Mouse (Mus musculus) olfactory bulb, adult 2 months (tissue): ENCODE measurements around the gene Rps5. TPM values are rescaled to one million over a fixed set of nuclear protein-coding genes. Genes with fewer than 3 reads are reported as not detected.
"Not testable (repeated sequence)": the region's sequence is repeated elsewhere in the genome, so short reads cannot be mapped to it uniquely, and the experiment has no call there.

Experiments
- H3K27ac ChIP-seq: fragments of 200-500 bp; 2 replicates; pipeline ENCODE4 v1.5.1; 2012; ENCODE audit warnings: low read depth, low read length; ENCODE audit not compliant: insufficient read depth
- H3K4me1 ChIP-seq: fragments of 200-500 bp; 2 replicates; pipeline ENCODE4 v1.6.1; 2012; ENCODE audit warnings: low read length; ENCODE audit not compliant: control insufficient read depth, insufficient read depth
- H3K4me3 ChIP-seq: fragments of 200-500 bp; 2 replicates; pipeline ENCODE4 v1.5.1; 2012; ENCODE audit warnings: mild to moderate bottlenecking, low read depth, low read length, moderate library complexity; ENCODE audit not compliant: insufficient read depth
- CTCF ChIP-seq: fragments of 200-500 bp; IDR thresholded peaks from 2 replicates; pipeline ENCODE4 v1.5.1; 2012; ENCODE audit warnings: low read depth, mild to moderate bottlenecking, low read length, moderate library complexity; ENCODE audit not compliant: insufficient read depth
- POLR2A ChIP-seq: fragments of 200-500 bp; IDR thresholded peaks from 2 replicates; pipeline ENCODE4 v1.6.1; 2012; ENCODE audit warnings: mild to moderate bottlenecking, low read depth, low read length, moderate library complexity; ENCODE audit not compliant: insufficient read depth
- WGBS: fragments of 180-500 bp; shearing (Covaris S2); methylation state at CpG from one replicate; pipeline ENCODE4 v1.1.7; 2018; 5-methylcytosine and 5-hydroxymethylcytosine counted together
- polyA plus RNA-seq: library from polyadenylated mRNA; stranded (reverse); fragments of >200 nt; gene quantifications from 2 replicates; pipeline ENCODE4 v1.2.4, GENCODE M21; 2012; ENCODE audit warnings: low replicate concordance; ENCODE audit not compliant: missing spikeins, insufficient read depth, insufficient read length

Rps5 gene
- polyA plus RNA-seq, 1 experiment, result not detected

DNA sequence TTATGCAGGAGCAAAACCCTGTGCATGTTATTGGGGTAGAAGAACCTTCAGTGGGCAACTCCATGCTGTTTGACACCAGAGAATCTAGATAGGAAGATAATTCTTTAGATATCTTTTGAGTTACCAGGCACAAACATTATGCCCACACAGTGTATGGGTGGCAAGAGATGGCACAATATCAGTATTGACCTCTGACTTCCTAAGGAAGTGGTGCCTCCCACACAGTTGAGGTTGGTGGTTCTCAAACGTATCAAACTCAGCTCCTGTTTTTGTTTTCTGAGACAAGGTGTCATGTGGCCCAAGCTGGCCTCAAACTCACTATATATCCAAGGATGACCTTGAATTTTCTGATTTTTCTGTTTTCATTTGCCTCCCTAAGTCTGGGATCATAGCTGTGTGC lies 30.8 kb upstream of the Rps5 start:
- no peak overlapping the region for H3K27ac ChIP-seq
- WGBS, result 79% methylated on average over 1 of the region's 1 CpGs
- no peak overlapping the region for H3K4me3 ChIP-seq
- H3K4me1 ChIP-seq, result no peaks in the 10 kb centered on the region
- no peak for TF ChIP-seq POLR2A
- TF ChIP-seq CTCF, result no peak

DNA sequence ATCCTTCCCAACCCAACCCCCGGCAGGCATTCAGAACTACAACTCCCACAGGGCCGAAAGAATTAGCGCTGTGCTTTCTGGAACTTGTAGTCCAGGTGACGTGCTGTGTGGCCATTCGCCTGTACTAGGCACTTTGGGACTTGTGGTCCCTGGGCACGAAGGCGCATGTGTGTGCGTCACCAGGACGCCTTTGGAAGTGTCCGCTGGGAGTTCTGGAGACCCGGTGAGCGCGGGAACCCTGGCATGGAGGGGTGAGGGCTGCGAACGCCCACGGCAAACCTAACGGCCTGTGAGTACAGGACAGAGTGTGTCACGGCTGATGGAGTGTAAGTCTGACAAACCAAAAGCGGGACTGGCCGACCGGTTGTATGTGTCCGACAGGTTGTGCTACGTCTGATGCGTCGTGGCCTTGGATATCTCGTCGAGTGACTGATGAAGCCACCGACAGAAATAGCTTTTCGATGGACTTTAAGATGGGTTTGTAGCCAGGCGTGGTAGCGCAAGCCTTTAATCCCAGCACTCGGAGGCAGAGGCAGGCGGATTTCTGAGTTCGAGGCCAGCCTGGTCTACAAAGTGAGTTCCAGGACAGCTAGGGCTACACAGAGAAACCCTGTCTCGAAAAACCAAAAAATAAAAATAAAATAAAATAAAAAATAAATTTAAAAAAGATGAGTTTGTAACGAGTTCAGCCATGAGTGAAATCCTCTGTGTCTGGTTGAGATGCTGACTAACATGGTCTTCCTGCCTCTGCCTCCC lies 24.3 kb upstream of the Rps5 start, which contains the start of gene Zscan22:
Gene Zscan22, plus strand, starts transcription at position 161 of the 756 bp plus-strand sequence.
- Histone ChIP-seq H3K4me3 (peak within 1 kb of the TSS; percentile 62), H3K27ac (no peak within 1 kb of the TSS)
- WGBS, result 5% methylated on average over 36 of the region's 36 CpGs

DNA sequence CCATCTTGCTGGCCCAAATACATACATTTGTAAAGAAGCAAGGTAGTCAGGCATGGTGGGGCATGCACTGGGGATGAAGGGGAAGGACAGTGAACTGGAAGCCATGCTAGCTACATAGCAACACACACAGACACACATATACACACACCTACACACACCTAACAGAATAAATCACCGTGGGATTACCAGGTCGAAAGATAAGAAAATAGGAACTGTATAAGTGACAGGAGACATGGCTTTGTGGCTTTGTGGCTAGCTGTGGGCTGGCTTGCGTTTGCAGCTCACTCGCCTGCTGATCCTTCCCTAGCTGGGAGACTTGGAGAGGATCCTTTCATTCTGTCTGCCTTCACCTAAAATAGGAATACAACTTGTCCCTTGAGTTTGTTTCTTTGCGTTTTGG lies 20.6 kb upstream of the Rps5 start:
- TF ChIP-seq CTCF (no peak), POLR2A (no peak)
- Histone ChIP-seq H3K27ac (no peak overlapping the region), H3K4me3 (no peak overlapping the region), H3K4me1 (no peaks in the 10 kb centered on the region; the same call in 1 of the 2 replicates)
- 95% methylated on average over 5 of the region's 5 CpGs for WGBS

More for the DNA sequence above, 24.3 kb upstream of the Rps5 start, which contains the start of gene Zscan22:
- H3K4me1 ChIP-seq, result no peaks in the 10 kb centered on the region; the same call in 1 of the 2 replicates
- TF ChIP-seq POLR2A, result 0 out of 2 replicates have a peak, but pooled peaks have one; percentile 59
- TF ChIP-seq CTCF, result no peak

DNA sequence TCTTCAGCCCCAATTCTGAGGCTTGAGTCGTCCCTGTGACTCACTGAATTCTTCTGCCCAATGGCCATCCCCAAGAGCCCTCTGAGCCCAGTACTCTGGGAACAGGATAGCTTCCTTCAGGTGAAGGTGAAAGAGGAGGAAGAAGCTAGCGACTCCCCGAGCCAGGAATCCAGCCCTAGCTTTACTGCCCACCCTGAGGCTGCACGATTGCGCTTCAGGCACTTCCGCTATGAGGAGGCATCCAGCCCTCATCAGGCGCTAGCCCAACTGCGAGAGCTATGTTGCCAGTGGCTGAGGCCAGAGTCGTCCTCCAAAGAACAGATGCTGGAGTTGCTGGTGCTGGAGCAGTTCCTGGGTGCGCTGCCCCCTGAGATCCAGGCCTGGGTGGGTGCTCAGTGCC lies 18.5 kb upstream of the Rps5 start:
- WGBS, result 54% methylated on average over 10 of the region's 10 CpGs
- Histone ChIP-seq H3K4me1 (no peaks in the 10 kb centered on the region; the same call in 1 of the 2 replicates), H3K4me3 (no peak overlapping the region), H3K27ac (no peak overlapping the region)
- TF ChIP-seq CTCF (no peak), POLR2A (no peak)

DNA sequence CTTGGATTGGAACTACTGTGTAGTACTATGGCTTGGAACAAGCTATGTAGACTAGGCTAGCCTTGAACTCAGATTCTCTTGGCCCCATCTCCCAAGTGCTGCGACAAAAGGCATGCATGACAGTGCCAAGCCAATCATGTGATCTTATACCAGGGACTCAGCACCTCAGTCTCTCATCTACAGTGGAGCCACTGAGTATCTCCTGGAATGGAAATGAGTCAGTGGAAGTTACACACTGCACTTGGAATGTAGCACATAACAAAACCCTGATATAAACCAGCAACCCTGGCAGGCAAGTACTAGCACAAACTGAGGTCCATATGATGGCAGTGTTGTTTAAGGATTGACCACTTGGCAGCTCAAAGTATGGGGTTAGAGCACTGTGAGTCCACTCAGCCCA lies 16.9 kb upstream of the Rps5 start:
- peaks cover 2% of the 10 kb centered on the region; the same call in 1 of the 2 replicates for H3K4me1 ChIP-seq
- WGBS, result 87% methylated on average over 1 of the region's 1 CpGs
- no peak overlapping the region for H3K4me3 ChIP-seq
- no peak overlapping the region for H3K27ac ChIP-seq
- TF ChIP-seq POLR2A (no peak), CTCF (no peak)

DNA sequence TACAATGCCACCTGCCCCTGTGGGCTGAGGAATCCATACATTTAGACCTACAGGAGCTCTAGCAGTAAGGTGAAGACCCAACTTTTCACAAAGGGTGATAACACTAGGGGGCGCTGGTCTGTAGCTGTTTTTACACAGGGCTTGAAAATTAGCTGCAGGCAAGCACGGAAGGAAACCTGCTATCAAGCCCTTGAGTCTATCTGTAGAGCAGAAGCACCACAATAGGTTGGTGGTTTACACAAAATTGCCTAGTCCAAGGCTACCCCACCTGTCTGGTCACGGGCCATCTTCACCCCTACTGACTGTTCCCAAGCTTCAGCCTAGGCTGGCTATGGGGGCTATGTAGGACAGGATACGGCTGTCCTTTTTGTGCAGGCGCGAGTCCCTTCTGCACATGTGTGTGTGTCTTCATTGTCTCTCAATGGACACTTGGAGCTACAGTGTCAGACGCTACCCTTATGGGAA lies 12.6 kb upstream of the Rps5 start:
- no peak for TF ChIP-seq CTCF
- 0 out of 2 replicates have a peak, but pooled peaks have one; percentile 4 for TF ChIP-seq POLR2A
- 26% methylated on average over 7 of the region's 7 CpGs for whole genome bisulfite sequencing
- Histone ChIP-seq H3K4me3 (peak overlapping the region; percentile 82), H3K4me1 (peaks cover 2% of the 10 kb centered on the region; the same call in 1 of the 2 replicates), H3K27ac (peak overlapping the region; percentile 98)

DNA sequence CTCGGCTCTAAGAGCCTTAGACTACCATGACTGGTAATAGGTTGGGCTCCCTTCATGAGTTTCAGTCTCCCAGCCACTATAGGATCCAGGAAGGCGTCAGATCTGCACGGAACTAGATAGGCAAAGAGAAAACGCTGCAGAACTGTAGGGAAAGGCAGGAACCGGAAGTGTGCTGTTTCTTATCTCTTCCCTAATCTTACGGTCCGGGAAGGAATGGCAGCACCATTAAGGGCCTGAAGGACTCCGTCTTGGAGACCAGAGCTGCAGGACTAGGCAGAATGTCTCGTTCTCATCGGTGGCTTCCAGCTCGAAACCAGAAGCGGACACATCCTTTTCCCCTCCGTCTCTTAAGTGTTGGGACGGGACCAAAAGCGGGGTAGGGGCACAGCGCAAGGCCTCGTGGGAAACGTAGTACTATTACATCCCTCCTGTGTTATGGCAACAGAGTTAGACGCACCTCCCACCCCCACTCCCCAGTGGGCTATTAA lies 11.9 kb upstream of the Rps5 start:
- WGBS, result 8% methylated on average over 19 of the region's 19 CpGs
- Histone ChIP-seq H3K4me3 (peak overlapping the region; percentile 82), H3K27ac (peak overlapping the region; percentile 98), H3K4me1 (peaks cover 2% of the 10 kb centered on the region; the same call in 1 of the 2 replicates)
- no peak for TF ChIP-seq POLR2A
- no peak for TF ChIP-seq CTCF

DNA sequence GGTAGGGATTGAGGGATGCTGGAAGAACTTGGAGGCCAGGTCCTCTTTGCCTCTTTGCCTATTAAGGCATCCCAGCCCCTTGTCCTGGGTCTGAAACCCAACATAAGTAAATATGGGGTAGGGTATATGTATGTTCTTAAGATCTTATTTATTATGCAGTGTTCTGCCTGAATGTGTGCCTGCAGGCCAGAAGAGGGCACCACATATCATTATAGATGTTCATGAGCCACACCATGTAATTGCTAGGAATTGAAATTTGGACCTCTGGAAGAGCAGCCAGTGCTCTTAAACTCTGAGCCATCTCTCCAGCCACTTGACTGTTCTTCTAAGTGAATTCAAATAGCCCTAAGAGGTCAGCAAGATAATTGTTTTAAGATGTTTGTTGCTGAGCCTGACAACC lies 8.5 kb upstream of the Rps5 start:
- TF ChIP-seq POLR2A (no peak), CTCF (no peak)
- H3K4me1 ChIP-seq, result peaks cover 2% of the 10 kb centered on the region; the same call in 1 of the 2 replicates
- H3K4me3 ChIP-seq, result no peak overlapping the region
- no peak overlapping the region for H3K27ac ChIP-seq

DNA sequence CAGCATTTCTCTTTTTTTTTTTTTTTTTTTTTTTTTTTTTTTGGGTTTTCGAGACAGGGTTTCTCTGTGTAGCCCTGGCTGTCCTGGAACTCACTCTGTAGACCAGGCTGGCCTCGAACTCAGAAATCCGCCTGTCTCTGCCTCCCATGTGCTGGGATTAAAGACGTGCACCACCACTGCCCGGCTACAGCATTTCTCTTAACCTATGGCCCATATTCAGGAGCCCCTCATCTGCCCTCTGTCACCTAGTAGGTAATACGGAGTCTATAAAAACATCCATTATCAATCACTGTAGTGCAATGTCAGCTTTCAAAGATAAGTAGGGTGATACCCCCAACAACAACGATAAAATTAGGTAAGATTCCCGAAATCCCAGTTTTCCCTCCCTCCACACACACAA lies 1.6 kb upstream of the Rps5 start:
- WGBS, result 87% methylated on average over 7 of the region's 8 CpGs
- not testable (repeated sequence) for H3K4me3 ChIP-seq, H3K27ac ChIP-seq, H3K4me1 ChIP-seq
